Mouse (Mus musculus) limb, embryonic 12.5 days (tissue): ENCODE measurements around the gene Pgap2. TPM values are rescaled to one million over a fixed set of nuclear protein-coding genes. Genes with fewer than 3 reads are reported as not detected.
A peak's percentile ranks its signal among the peaks of the same experiment; 100 is the strongest.

Experiments used
- ATAC-seq: fragments of 200-750 bp; cut with Nextera tagmentation; 2 replicates; pipeline ENCODE4 v1.8.0; 2017; ENCODE audit warnings: low read depth, moderate TSS enrichment; ENCODE audit not compliant: insufficient number of reproducible peaks, insufficient read depth, low FRiP score, low TSS enrichment
- H3K27ac ChIP-seq: fragments of 300-500 bp; sonication (generic); 2 replicates; pipeline ENCODE4 v1.5.1; 2016; ENCODE audit warnings: mild to moderate bottlenecking, moderate library complexity
- H3K27me3 ChIP-seq: fragments of 300-500 bp; sonication (generic); 2 replicates; pipeline ENCODE4 v1.6.1; 2016; ENCODE audit warnings: mild to moderate bottlenecking, moderate library complexity
- H3K36me3 ChIP-seq: fragments of 300-500 bp; sonication (generic); 2 replicates; pipeline ENCODE4 v1.6.1; 2016; ENCODE audit warnings: mild to moderate bottlenecking, moderate library complexity
- H3K4me1 ChIP-seq: fragments of 300-500 bp; sonication (generic); replicated peaks from 2 replicates; pipeline ENCODE4 v1.6.1; 2016
- H3K4me2 ChIP-seq: fragments of 300-500 bp; sonication (generic); 2 replicates; pipeline ENCODE4 v1.6.1; 2016; ENCODE audit warnings: mild to moderate bottlenecking, moderate library complexity
- H3K4me3 ChIP-seq: fragments of 300-500 bp; sonication (generic); replicated peaks from 2 replicates; pipeline ENCODE4 v1.5.1; 2016; ENCODE audit warnings: mild to moderate bottlenecking
- H3K9ac ChIP-seq: fragments of 300-500 bp; sonication (generic); replicated peaks from 2 replicates; pipeline ENCODE4 v1.6.1; 2016; ENCODE audit warnings: mild to moderate bottlenecking, moderate library complexity
- H3K9me3 ChIP-seq: fragments of 300-500 bp; sonication (generic); 2 replicates; pipeline ENCODE4 v1.6.1; 2016; ENCODE audit warnings: mild to moderate bottlenecking, moderate library complexity
- WGBS: fragments of 180-500 bp; shearing (Covaris S2); methylation state at CpG from one replicate; pipeline ENCODE4 v1.1.7; 2016; 5-methylcytosine and 5-hydroxymethylcytosine counted together
- polyA plus RNA-seq: library from polyadenylated mRNA; unstranded; fragments of >200 nt; fragmentation: Nextera tagmentation; extraction: Ambion mirVana; gene quantifications from 2 replicates; pipeline ENCODE4 v1.2.1, GENCODE M21; 2016

Pgap2 gene
- polyA plus RNA-seq, 1 experiment from 2014 or later, result 82.0 TPM

GRCm38 (mm10) chr7:102242371-102242770 lies 32.4 kb downstream of the Pgap2 start:
- H3K27me3 ChIP-seq, result no peaks in the 10 kb centered on the region
- no peak overlapping the region for H3K27ac ChIP-seq
- no peak for ATAC-seq
- WGBS, result 82% methylated on average over 5 of the region's 5 CpGs
- no peak overlapping the region for H3K9ac ChIP-seq
- no peak overlapping the region for H3K4me3 ChIP-seq
- peaks cover 60% of the 10 kb centered on the region for H3K36me3 ChIP-seq
- peaks cover 20% of the 10 kb centered on the region for H3K4me1 ChIP-seq
- H3K9me3 ChIP-seq, result no peaks in the 10 kb centered on the region
- no peak overlapping the region for H3K4me2 ChIP-seq

GRCm38 (mm10) chr7:102242917-102243316 lies 32.9 kb downstream of the Pgap2 start:
- H3K9me3 ChIP-seq, result no peaks in the 10 kb centered on the region
- peaks cover 55% of the 10 kb centered on the region for H3K36me3 ChIP-seq
- no peak overlapping the region for H3K27ac ChIP-seq
- peaks cover 25% of the 10 kb centered on the region for H3K4me1 ChIP-seq
- no peak for ATAC-seq
- no peak overlapping the region for H3K9ac ChIP-seq
- no peak overlapping the region for H3K4me2 ChIP-seq
- H3K4me3 ChIP-seq, result no peak overlapping the region
- 84% methylated on average over 3 of the region's 3 CpGs for WGBS
- H3K27me3 ChIP-seq, result no peaks in the 10 kb centered on the region

GRCm38 (mm10) chr7:102243870-102244269 lies 33.9 kb downstream of the Pgap2 start:
- WGBS, result 81% methylated on average over 2 of the region's 2 CpGs
- peaks cover 35% of the 10 kb centered on the region for H3K4me1 ChIP-seq
- H3K27me3 ChIP-seq, result no peaks in the 10 kb centered on the region
- peaks cover 46% of the 10 kb centered on the region for H3K36me3 ChIP-seq
- H3K4me2 ChIP-seq, result no peak overlapping the region
- H3K4me3 ChIP-seq, result no peak overlapping the region
- H3K9ac ChIP-seq, result no peak overlapping the region
- H3K27ac ChIP-seq, result no peak overlapping the region
- no peak for ATAC-seq
- H3K9me3 ChIP-seq, result no peaks in the 10 kb centered on the region

GRCm38 (mm10) chr7:102244782-102245535 lies 35.0 kb downstream of the Pgap2 start:
- WGBS, result 92% methylated on average over 3 of the region's 3 CpGs
- no peak overlapping the region for H3K4me2 ChIP-seq
- peaks cover 35% of the 10 kb centered on the region for H3K36me3 ChIP-seq
- H3K27me3 ChIP-seq, result no peaks in the 10 kb centered on the region
- H3K27ac ChIP-seq, result 0 out of 2 replicates have a peak overlapping the region, but pooled peaks have one; percentile 30
- H3K4me3 ChIP-seq, result no peak overlapping the region
- H3K4me1 ChIP-seq, result peaks cover 41% of the 10 kb centered on the region
- no peak overlapping the region for H3K9ac ChIP-seq
- H3K9me3 ChIP-seq, result no peaks in the 10 kb centered on the region
- ATAC-seq, result no peak

- Histone ChIP-seq H3K36me3 (peaks cover 26% of the 10 kb centered on the region), H3K4me3 (no peak overlapping the region), H3K4me1 (peaks cover 41% of the 10 kb centered on the region), H3K9me3 (no peaks in the 10 kb centered on the region), H3K9ac (peak overlapping the region; percentile 28; the same call in 1 of the 2 replicates), H3K4me2 (no peak overlapping the region; the same call in 1 of the 2 replicates), H3K27me3 (no peaks in the 10 kb centered on the region), H3K27ac (0 out of 2 replicates have a peak overlapping the region, but pooled peaks have one; percentile 30)
- no peak for ATAC-seq
- WGBS, result 7% methylated on average over 1 of the region's 1 CpGs
Measured at GRCm38 (mm10) chr7:102245775-102246174, 35.8 kb downstream of the Pgap2 start.

GRCm38 (mm10) chr7:102246265-102246664 lies 36.3 kb downstream of the Pgap2 start:
- Histone ChIP-seq H3K27me3 (no peaks in the 10 kb centered on the region), H3K4me1 (peaks cover 41% of the 10 kb centered on the region), H3K4me3 (no peak overlapping the region), H3K27ac (0 out of 2 replicates have a peak overlapping the region, but pooled peaks have one; percentile 30), H3K4me2 (no peak overlapping the region), H3K9ac (0 out of 2 replicates have a peak overlapping the region, but pooled peaks have one; percentile 28), H3K9me3 (no peaks in the 10 kb centered on the region), H3K36me3 (peaks cover 22% of the 10 kb centered on the region)
- 51% methylated on average over 6 of the region's 6 CpGs for WGBS
- ATAC-seq, result no peak

- Histone ChIP-seq H3K4me1 (peaks cover 41% of the 10 kb centered on the region), H3K9ac (no peak overlapping the region), H3K36me3 (peaks cover 13% of the 10 kb centered on the region; the same call in 1 of the 2 replicates), H3K27ac (no peak overlapping the region), H3K27me3 (no peaks in the 10 kb centered on the region), H3K9me3 (no peaks in the 10 kb centered on the region), H3K4me2 (peak overlapping the region; percentile 86), H3K4me3 (0 out of 2 replicates have a peak overlapping the region, but pooled peaks have one; percentile 15)
- ATAC-seq, result no peak
- WGBS, result 47% methylated on average over 12 of the region's 12 CpGs
Measured at GRCm38 (mm10) chr7:102246956-102247797, 37.2 kb downstream of the Pgap2 start.

- Histone ChIP-seq H3K36me3 (0 out of 2 replicates have a peak, but pooled peaks cover 4% of the 10 kb centered on the region), H3K27ac (peak overlapping the region; percentile 98), H3K4me2 (peak overlapping the region; percentile 86), H3K9ac (peak overlapping the region; percentile 89), H3K9me3 (no peaks in the 10 kb centered on the region), H3K4me3 (peak overlapping the region; percentile 82), H3K4me1 (peaks cover 41% of the 10 kb centered on the region), H3K27me3 (no peaks in the 10 kb centered on the region)
- ATAC-seq, result no peak
- WGBS, result 26% methylated on average over 16 of the region's 16 CpGs
Measured at GRCm38 (mm10) chr7:102248691-102249404, 38.8 kb downstream of the Pgap2 start.

- Histone ChIP-seq H3K36me3 (no peaks in the 10 kb centered on the region), H3K4me1 (peaks cover 41% of the 10 kb centered on the region), H3K9me3 (no peaks in the 10 kb centered on the region), H3K27me3 (no peaks in the 10 kb centered on the region), H3K4me3 (peak overlapping the region; percentile 82), H3K9ac (peak overlapping the region; percentile 89), H3K4me2 (peak overlapping the region; percentile 86), H3K27ac (peak overlapping the region; percentile 98)
- peak; percentile 26 for ATAC-seq
- under 1% methylated on average over 23 of the region's 23 CpGs for WGBS
Measured at GRCm38 (mm10) chr7:102249531-102249895, 39.5 kb downstream of the Pgap2 start.

GRCm38 (mm10) chr7:102249896-102250630 lies 40.1 kb downstream of the Pgap2 start:
- Histone ChIP-seq H3K27ac (peak overlapping the region; percentile 98), H3K4me1 (peaks cover 41% of the 10 kb centered on the region), H3K4me3 (peak overlapping the region; percentile 82), H3K36me3 (no peaks in the 10 kb centered on the region), H3K9me3 (no peaks in the 10 kb centered on the region), H3K9ac (peak overlapping the region; percentile 89), H3K27me3 (no peaks in the 10 kb centered on the region), H3K4me2 (peak overlapping the region; percentile 86)
- peak; percentile 83 for ATAC-seq
- WGBS, result under 1% methylated on average over 47 of the region's 49 CpGs
